Mouse (Mus musculus): Measurements from ENCODE around the gene 1700093K21Rik.
"Not testable (repeated sequence)": the region's sequence is repeated elsewhere in the genome, so short reads cannot be mapped to it uniquely, and the experiment has no call there.

The 1700093K21Rik gene

GRCm38 (mm10) chr11:23520473-23521205 is at the start of gene 1700093K21Rik:
TSS of gene 1700093K21Rik (minus strand) at chr11:23521155.
- DNase-seq: no peak

- no peak for DNase-seq
Observed at GRCm38 (mm10) chr11:23570130-23570529, 49.2 kb upstream of the 1700093K21Rik start.

GRCm38 (mm10) chr11:23565761-23566160 is 44.8 kb upstream of the 1700093K21Rik start:
- peak; percentile 55 for DNase-seq

- no peak for DNase-seq
Observed at GRCm38 (mm10) chr11:23557039-23557630, 36.2 kb upstream of the 1700093K21Rik start.

GRCm38 (mm10) chr11:23537446-23537845 is 16.5 kb upstream of the 1700093K21Rik start:
- DNase-seq: no peak

- no peak for DNase-seq
Observed at GRCm38 (mm10) chr11:23518981-23519380, 2.0 kb downstream of the 1700093K21Rik start.

- DNase-seq: no peak
Observed at GRCm38 (mm10) chr11:23515315-23515714, 5.6 kb downstream of the 1700093K21Rik start.

GRCm38 (mm10) chr11:23514785-23515184 is 6.2 kb downstream of the 1700093K21Rik start:
- not testable (repeated sequence) for DNase-seq

GRCm38 (mm10) chr11:23504801-23505200 is 16.2 kb downstream of the 1700093K21Rik start:
- DNase-seq: not testable (repeated sequence)

- no peak for DNase-seq
Observed at GRCm38 (mm10) chr11:23498609-23499008, 22.3 kb downstream of the 1700093K21Rik start.

- DNase-seq: peak; percentile 91
Observed at GRCm38 (mm10) chr11:23497718-23498509, 23.0 kb downstream of the 1700093K21Rik start, which contains the start of gene Ahsa2. TSS of gene Ahsa2 (minus strand) at chr11:23498030.

GRCm38 (mm10) chr11:23497335-23497717 is 23.6 kb downstream of the 1700093K21Rik start:
- peak; percentile 70 for DNase-seq

GRCm38 (mm10) chr11:23496661-23497060 is 24.3 kb downstream of the 1700093K21Rik start:
- DNase-seq: no peak

GRCm38 (mm10) chr11:23495231-23495630 is 25.7 kb downstream of the 1700093K21Rik start:
- DNase-seq: no peak

- no peak for DNase-seq
Observed at GRCm38 (mm10) chr11:23492048-23492790, 28.7 kb downstream of the 1700093K21Rik start.

GRCm38 (mm10) chr11:23489955-23490354 is 31.0 kb downstream of the 1700093K21Rik start:
- no peak for DNase-seq
